Mouse (Mus musculus): ENCODE data around the gene Rab5c. TPM values are rescaled to one million over a fixed set of nuclear protein-coding genes. Genes with fewer than 3 reads are reported as not detected.
A peak's percentile ranks its signal among the peaks of the same experiment; 100 is the strongest.

Rab5c gene
- polyA plus RNA-seq, 1 experiment, result 399 TPM

DNA sequence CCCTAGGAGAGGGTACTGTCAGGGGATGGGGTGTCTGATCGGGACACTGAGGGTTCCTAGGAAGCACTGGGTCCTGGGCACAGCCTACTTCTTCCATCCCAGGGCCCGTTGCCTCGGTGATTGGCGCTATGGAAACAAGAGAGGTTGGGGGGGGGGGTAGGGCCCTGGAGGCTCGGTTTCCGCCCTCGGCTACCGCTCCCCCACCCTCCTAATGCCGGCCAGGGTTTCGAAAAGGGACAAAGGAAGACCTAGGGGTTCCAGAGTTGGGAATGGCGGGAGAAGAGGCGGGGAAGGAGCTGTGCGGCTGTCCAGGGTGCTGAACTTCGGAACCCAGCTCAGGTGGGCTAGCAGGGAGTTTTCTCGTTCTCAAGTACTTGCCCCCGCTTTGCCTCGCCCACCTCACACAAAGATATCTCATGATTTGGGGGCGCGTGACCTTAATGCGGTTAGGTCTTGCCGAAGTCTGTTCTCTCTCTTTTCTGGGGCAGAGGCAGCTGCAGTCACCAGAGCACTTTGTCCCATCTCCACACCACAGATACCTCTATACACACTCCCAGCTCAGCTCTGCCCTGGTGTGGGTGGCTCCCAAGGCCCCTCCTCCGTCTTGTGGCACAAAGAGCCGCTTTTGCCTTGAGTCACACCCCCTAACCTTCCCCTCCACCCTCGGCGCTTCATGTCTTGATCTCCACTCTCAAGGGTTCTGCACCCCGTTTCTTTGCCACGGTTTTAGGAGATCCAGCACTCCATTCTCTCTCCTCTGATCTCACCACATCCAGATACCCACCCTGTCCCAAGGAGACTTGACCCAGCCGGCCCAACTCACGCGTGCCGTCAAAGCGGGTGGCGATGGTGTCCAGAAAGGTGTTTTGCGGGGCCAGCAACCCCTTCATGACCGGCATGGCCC is 20.9 kb upstream of the Rab5c start:
- no peak for TF ChIP-seq GATA1 (IDR thresholded peaks at IDR 0.05; ENCODE audit: low read length)

DNA sequence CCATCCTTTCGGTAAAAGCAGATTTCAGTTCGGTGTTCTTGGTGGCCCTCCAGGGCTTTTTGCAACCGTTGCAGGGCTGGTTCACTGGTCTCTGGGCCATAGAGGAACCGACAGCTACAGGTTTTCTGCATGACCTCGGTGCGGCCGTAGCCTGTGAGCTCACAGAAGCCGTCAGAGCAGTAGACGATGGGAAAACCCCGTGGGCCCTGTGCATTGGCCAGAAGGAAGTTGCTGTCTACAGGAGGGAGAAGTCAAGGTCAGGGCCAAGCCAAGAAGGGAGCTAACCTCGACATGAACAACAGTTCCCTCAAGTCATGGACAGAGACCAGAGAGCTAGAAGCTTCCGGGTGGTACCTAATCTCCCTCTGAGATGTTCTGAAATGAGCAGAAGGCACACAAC is 19.6 kb upstream of the Rab5c start:
- TF ChIP-seq GATA1 (IDR thresholded peaks at IDR 0.05; ENCODE audit: low read length), result no peak

DNA sequence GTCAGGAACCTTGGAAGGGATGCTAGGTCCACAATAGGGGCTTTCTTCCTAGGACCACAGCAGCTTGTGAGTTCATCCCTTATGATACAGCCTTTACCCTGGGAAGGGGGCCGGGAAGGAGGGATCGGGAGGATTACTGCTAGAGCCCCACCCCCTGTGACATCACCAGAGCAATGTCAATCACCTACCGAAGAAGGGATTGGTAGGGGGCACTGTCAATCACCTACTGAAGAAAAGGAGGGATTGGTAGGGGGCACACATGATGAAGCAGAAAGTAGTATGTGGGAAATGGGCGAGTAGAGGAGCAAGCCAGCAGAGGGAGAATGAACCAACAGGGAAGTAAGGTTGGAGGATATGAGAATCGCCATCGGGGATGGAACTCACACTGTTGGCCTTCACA is 18.5 kb upstream of the Rab5c start:
- no peak for TF ChIP-seq GATA1 (IDR thresholded peaks at IDR 0.05; ENCODE audit: low read length)

DNA sequence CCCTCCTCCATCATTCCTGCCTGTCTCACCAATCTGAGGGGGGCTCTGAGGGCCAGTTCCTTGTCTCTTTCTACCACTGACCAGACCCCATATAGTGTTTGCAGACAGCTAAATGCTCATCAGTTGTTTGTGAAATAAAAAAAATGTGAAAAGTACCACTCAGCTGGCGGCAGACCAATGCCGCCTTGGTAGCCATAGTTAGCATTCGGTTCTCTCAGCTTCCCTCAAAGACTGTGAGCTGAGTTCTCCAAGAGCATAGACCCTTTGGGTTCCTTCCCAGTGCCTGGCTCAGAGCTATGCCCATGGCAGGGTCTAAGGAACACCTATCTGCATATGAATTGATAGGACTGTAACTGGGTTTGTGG is 16.7 kb upstream of the Rab5c start:
- TF ChIP-seq GATA1 (IDR thresholded peaks at IDR 0.05; ENCODE audit: low read length), result no peak

DNA sequence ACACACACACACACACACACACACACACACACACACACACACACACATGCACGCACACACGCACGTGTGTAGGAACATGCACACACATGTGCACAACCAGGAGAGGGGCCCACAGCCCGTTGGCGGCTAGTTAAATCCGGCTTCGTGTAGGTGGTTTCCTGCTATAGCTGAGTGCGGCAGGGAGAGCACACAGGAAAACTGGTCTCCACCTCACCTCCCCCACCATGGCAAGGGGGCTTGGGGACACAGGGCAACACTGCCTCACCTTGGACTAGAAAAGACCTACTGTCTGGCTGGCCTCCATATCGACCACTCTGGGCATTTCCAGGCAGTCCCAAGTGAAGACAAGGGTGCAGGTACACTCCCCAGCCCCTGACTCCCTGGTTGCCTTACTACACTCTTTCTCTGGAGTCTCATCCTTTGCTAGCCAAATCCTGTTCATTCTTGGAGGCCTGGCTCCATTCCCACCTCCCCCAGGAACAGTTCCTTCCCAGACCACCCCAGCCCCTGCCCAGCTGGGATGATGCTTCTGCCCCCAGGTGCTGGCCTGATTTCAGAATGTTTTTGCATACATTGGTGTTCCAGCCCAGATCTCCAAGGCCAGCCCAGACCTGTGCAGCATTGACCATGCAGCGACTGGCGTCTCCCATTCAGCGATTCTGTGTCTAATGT is 16.1 kb upstream of the Rab5c start:
- no peak for TF ChIP-seq GATA1 (IDR thresholded peaks at IDR 0.05; ENCODE audit: low read length)

DNA sequence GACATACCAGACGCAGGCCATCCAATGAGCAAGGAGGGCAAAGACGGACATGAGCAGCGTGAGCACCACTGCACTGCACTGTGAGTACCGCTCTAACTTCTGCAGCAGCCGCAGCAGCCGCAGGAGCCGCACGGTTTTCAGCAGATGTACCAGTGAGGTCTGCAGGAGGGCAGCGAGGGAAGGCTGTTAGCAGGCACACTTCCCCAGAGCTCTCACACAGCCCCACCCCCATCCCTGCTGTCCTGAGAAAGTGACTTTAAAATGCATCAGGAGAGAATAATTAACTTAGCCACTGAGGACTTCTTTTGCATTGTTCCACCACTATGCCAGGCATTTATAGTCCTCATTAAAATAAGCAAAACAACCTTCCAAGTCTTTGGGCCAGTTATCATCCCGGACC is 14.3 kb upstream of the Rab5c start:
- TF ChIP-seq GATA1 (IDR thresholded peaks at IDR 0.05; ENCODE audit: low read length), result no peak

DNA sequence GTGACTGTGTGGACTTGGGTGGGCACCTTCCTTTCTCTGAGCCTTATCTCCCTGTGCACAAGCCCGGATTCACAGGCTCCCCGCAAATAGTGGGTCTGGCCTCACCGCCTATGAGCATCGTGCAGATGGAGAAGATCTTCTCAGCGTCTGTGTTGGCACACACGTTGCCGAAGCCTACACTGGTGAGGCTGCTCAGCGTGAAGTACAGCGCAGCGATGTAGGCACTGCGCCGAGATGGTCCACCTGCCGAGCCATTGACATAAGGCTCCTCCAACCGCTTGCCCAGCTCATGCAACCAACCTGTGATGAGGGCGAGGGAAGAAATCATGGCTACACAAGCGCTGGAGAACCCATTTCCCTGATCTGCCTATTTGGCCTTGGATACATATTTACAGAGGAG is 12.1 kb upstream of the Rab5c start:
- TF ChIP-seq GATA1 (IDR thresholded peaks at IDR 0.05; ENCODE audit: low read length), result no peak

DNA sequence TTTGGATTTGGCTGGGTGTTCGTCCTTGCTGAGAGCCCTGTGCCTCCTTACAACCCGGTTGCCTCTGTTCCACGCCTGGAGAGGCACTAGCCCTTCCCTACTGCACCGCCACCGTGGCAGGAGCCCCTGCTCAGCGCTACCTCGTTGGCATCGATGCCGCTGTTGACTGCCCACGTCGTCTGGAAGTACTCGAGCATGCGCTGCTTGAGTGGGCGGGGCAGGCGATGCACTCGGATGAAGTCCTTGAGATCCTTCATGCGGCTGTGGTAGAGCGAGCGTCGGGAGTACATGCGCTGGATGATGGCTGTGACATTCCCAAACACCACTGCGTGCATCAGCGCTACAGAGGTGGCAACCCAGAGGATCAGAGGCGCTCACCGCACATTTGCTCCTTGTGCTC is 11.5 kb upstream of the Rab5c start:
- no peak for TF ChIP-seq GATA1 (IDR thresholded peaks at IDR 0.05; ENCODE audit: low read length)

DNA sequence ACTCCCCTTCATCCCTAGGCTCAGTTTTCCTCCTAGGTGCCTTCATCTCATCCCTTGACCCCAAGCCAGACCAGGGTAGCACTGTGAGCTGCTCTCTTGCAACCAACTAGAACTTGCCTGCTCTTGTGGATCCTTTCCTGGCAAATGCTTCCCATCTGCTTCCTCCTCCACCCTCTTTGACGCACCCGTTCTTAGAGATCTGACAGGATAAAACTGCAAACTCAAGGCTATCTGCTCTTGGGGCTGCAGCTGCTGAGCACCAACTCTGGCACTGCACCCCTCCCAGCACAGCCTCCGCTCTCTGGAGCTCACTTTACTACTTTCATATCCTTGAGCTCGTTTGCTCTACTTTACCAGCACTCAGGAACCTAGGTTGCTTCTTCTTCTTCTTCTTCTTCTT is 10.6 kb upstream of the Rab5c start:
- no peak for TF ChIP-seq GATA1 (IDR thresholded peaks at IDR 0.05; ENCODE audit: low read length)

DNA sequence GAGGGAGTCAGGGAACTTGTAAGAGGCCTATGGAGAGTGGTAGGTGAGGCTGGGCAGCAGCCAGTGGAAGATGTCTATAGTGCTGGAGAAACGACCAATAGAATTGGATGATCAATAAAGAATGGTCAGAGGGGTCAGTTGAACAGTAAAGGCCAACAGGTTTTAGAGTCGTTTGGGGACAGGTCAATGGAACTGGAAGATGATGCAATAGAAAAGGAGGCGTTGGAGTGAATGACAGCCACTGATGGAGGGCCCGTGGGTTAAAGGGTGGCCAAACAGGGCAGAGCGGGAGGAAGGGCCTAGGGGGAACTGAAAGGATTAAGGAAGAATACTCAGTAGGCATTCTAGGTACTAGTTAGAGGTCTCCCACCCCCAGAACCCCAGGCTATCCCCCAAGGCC is 9.1 kb upstream of the Rab5c start:
- no peak for TF ChIP-seq GATA1 (IDR thresholded peaks at IDR 0.05; ENCODE audit: low read length)

DNA sequence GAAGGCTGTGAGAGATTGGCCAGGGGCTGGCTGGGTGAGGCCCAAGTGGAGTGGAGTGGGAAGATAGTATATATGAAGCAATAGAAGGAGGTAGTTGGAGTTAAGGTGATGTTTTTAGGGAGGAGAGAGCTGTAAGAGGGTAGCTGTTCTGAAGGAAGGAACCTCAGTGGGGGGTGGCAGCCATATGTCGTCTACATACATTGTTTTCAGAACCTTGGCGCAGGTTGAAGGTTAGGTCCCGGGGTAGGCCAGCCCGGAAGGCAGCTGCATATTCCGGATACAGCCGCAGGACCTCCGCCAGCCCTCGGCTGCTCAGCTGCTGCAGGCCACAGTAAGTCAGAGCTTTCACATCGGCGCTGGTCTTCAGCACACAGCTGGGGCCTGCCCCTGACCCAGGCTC is 8.5 kb upstream of the Rab5c start:
- no peak for TF ChIP-seq GATA1 (IDR thresholded peaks at IDR 0.05; ENCODE audit: low read length)

DNA sequence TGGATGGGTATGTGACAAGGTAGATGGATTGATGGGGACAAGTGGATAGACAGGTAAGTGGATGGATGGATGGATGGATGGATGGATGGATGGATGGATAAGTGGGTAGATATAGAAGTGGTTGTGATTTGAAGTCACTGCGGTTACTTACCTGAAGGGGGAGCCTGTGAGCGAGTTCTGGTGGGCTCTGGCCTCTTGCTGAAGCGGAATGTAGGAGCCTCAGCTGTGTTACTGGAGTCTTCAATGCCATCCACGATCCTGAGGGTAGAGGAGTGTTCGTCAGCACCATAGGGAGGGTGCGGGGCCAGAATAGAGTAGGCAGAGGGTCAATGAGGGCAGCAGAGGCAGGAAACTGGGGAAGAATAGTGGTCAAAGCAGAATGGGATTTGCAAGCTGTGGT is 7.1 kb upstream of the Rab5c start:
- TF ChIP-seq GATA1 (IDR thresholded peaks at IDR 0.05; ENCODE audit: low read length), result no peak

DNA sequence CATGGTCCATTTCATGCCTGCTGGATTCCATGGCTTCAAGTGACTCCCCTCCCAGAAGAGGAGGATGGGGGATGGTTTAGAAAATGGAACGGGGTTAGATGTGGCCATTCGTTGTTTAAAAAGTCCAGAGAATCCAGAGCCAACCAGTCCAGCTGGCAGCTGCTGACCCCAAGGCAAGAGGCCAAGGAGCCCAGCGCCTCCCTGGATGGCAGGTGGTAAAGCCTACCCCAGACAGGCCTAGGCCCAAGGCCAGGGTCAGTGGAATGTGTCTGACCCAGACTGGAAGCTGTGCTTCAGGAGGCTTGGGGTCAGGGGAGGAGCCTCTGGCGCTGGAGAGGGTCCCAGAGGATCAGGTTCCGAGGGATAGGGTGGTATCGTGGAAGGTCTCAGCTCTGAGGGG is 3.3 kb upstream of the Rab5c start:
- no peak for TF ChIP-seq GATA1 (IDR thresholded peaks at IDR 0.05; ENCODE audit: low read length)

DNA sequence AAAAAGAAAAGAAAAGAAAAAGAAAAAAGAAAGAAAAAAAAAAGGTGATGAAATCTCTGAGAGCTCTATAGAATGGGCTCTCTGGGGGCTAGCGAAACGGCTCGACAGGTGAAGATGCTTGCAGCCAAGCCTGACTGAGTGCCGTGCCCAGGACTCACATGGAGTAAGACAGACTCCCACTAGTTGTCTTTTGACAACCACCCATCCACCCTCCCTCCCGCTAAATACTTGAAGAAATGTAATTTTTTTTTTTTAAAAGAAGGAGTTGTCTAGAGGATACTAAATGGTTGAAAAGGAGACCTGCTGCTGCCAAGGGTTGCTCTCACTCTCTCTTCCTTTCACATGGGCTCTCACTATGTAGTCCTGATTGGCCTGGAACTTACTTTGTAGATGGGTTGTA is 734 bp upstream of the Rab5c start:
- TF ChIP-seq GATA1 (IDR thresholded peaks at IDR 0.05; ENCODE audit: low read length), result no peak

DNA sequence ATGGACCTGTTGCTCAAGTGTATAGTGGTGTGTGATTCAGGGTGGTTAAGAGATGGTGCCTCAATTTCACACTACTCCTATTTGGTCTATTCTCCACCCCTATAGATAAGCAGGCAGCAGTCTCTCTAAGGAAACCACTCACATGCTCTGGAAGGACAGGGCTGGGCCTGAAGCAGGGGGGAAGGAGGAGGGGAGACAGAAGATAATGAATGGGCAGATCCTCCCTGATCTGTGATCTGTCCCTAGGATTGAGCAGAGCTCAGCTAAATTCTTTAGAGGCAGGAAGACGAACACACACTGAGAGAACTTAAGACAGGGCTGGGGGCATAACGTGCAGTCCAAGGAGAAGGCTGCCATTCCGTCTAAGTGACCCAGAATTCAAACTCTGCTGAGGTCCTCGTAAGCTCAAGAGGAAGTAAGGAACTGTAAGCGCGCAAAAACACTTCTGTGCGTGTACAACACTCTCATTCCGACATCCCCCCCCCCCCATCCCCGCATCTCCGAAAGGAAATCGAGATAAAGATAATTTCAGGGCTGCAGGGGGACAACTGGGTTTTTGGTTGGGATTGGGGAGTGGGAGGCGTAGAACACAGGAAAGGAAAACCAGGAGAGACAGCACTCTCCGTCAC is 796 bp downstream of the Rab5c start:
- peak; percentile 64 for TF ChIP-seq GATA1 (IDR thresholded peaks at IDR 0.05; ENCODE audit: low read length)

DNA sequence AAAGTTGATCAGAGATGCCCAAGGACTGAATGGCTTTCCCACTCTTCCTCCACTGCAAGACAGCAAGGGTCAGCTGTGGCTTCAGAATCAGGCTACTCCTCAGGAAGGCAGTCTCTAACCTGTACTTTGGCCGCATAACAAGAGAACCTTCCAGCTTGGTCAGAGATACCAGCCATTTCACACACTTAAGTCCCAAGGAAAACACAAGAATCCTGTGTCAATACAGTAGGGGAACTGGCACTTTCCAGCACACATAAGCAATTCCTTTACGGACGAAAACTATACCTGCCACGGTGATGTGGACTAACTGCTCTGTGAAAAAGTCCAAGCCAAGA is 1.3 kb downstream of the Rab5c start:
- TF ChIP-seq GATA1 (IDR thresholded peaks at IDR 0.05; ENCODE audit: low read length), result no peak

All from G1E-ER4 (cell line).